Mouse (Mus musculus): Measurements from ENCODE around the gene Pitx2. TPM values are rescaled to one million over a fixed set of nuclear protein-coding genes. Genes with fewer than 3 reads are reported as not detected.

Pitx2 gene
- polyA plus RNA-seq, 2 experiments: 11.9 to 13.3 TPM

DNA sequence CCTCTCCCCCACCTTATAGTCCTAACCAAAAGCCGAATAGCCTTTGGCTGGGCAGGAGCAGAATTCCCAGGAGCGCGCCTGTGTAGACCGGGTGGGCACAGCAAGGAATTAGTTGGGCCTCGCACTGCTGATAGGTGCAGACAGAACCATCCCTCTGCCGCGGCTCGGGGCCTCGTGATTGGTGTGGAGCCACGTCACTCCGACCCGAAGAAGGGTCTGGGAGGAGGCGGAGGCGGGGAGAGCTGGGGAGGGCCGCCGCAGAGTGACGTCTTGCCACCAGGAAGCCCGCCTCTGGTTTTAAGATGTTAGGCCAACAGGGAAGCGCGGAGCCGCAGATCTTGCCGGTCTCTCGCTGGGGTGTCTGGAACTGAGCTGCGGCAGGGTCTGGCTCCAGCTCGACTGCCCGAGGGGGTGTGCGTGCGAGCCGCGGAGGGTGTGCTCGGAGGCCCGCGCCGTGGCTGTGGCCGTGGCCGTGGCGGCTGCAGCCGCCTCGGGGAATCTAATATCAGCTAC, 14.0 kb downstream of the Pitx2 start:
- peaks cover 12% of the 10 kb centered on the region for H3K4me1 ChIP-seq (ENCODE audit: control insufficient read depth, insufficient read depth, low read length)
- H3K36me3 ChIP-seq (ENCODE audit: control insufficient read depth, insufficient read depth, low read length): no peaks in the 10 kb centered on the region
- peak; percentile 94 for ATAC-seq (ENCODE audit: low FRiP score, low read depth)
- peak overlapping the region; percentile 49 for H3K4me3 ChIP-seq (replicated peaks; ENCODE audit: low read length)
- WGBS: under 1% methylated on average over 39 of the region's 39 CpGs
- no peak for TF ChIP-seq POLR2A (IDR thresholded peaks at IDR 0.05; ENCODE audit: borderline replicate concordance, extremely low read depth, insufficient read depth, insufficient read length)
- peak overlapping the region; percentile 31 for H3K9ac ChIP-seq (ENCODE audit: low read depth, low read length, severe bottlenecking)
- H3K9me3 ChIP-seq (ENCODE audit: control insufficient read depth, low read length): no peaks in the 10 kb centered on the region
- H3K4me2 ChIP-seq (replicated peaks; ENCODE audit: low read depth, low read length, severe bottlenecking): peak overlapping the region; percentile 86
- peaks cover 98% of the 10 kb centered on the region for H3K27me3 ChIP-seq (ENCODE audit: control insufficient read depth, insufficient read depth, low read length)
- no peak overlapping the region for H3K27ac ChIP-seq (replicated peaks; ENCODE audit: low read depth, low read length)
- peak; percentile 89 for DNase-seq (ENCODE audit: low spot score)

- peaks cover 14% of the 10 kb centered on the region for H3K4me1 ChIP-seq (ENCODE audit: control insufficient read depth, insufficient read depth, low read length)
- ATAC-seq (ENCODE audit: low FRiP score, low read depth) (no peak; the same call in 1 of the 2 replicates), DNase-seq (ENCODE audit: low spot score) (no peak)
- WGBS: under 1% methylated on average over 33 of the region's 34 CpGs
- no peak overlapping the region for H3K27ac ChIP-seq (replicated peaks; ENCODE audit: low read depth, low read length)
- H3K4me3 ChIP-seq (replicated peaks; ENCODE audit: low read length): peak overlapping the region; percentile 49
- H3K9me3 ChIP-seq (ENCODE audit: control insufficient read depth, low read length): no peaks in the 10 kb centered on the region
- no peak for TF ChIP-seq POLR2A (IDR thresholded peaks at IDR 0.05; ENCODE audit: borderline replicate concordance, extremely low read depth, insufficient read depth, insufficient read length)
- peak overlapping the region; percentile 31 for H3K9ac ChIP-seq (ENCODE audit: low read depth, low read length, severe bottlenecking)
- H3K4me2 ChIP-seq (replicated peaks; ENCODE audit: low read depth, low read length, severe bottlenecking): peak overlapping the region; percentile 86
- no peaks in the 10 kb centered on the region for H3K36me3 ChIP-seq (ENCODE audit: control insufficient read depth, insufficient read depth, low read length)
- peaks cover 97% of the 10 kb centered on the region for H3K27me3 ChIP-seq (ENCODE audit: control insufficient read depth, insufficient read depth, low read length)
Measured at GRCm38 (mm10) chr3:129214146-129214665, 14.5 kb downstream of the Pitx2 start.

DNA sequence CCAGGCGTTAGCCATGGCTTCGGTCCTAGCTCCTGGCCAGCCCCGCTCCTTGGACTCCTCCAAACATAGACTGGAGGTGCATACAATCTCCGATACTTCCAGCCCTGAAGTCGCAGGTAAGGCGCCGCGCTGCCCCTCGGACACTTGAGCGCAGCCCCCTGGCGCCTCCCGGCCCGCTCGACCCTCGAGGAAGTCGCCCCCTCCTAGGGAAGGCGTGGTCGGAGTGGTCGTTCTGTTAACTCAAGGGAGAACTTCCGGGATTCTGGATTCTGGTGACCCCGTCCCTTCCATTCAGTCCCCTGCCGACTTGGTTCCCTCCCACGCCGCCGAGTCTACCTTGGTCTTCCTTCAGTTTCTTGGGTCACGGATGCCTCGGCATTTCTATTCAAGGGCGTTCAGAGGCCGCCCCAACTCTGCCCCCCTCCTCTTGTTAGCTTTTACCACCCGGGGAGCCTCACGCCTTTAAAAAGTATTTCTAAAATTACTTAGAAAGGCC, 15.0 kb downstream of the Pitx2 start:
- WGBS: 1% methylated on average over 30 of the region's 31 CpGs
- H3K27ac ChIP-seq (replicated peaks; ENCODE audit: low read depth, low read length): no peak overlapping the region
- no peak for DNase-seq (ENCODE audit: low spot score)
- peak overlapping the region; percentile 36 for H3K9ac ChIP-seq (ENCODE audit: low read depth, low read length, severe bottlenecking)
- H3K4me1 ChIP-seq (ENCODE audit: control insufficient read depth, insufficient read depth, low read length): peaks cover 14% of the 10 kb centered on the region
- H3K36me3 ChIP-seq (ENCODE audit: control insufficient read depth, insufficient read depth, low read length): no peaks in the 10 kb centered on the region
- no peaks in the 10 kb centered on the region for H3K9me3 ChIP-seq (ENCODE audit: control insufficient read depth, low read length)
- no peak for ATAC-seq (ENCODE audit: low FRiP score, low read depth)
- H3K4me3 ChIP-seq (replicated peaks; ENCODE audit: low read length): peak overlapping the region; percentile 49
- H3K27me3 ChIP-seq (ENCODE audit: control insufficient read depth, insufficient read depth, low read length): peaks cover 95% of the 10 kb centered on the region
- peak overlapping the region; percentile 86 for H3K4me2 ChIP-seq (replicated peaks; ENCODE audit: low read depth, low read length, severe bottlenecking)
- no peak for TF ChIP-seq POLR2A (IDR thresholded peaks at IDR 0.05; ENCODE audit: borderline replicate concordance, extremely low read depth, insufficient read depth, insufficient read length)

DNA sequence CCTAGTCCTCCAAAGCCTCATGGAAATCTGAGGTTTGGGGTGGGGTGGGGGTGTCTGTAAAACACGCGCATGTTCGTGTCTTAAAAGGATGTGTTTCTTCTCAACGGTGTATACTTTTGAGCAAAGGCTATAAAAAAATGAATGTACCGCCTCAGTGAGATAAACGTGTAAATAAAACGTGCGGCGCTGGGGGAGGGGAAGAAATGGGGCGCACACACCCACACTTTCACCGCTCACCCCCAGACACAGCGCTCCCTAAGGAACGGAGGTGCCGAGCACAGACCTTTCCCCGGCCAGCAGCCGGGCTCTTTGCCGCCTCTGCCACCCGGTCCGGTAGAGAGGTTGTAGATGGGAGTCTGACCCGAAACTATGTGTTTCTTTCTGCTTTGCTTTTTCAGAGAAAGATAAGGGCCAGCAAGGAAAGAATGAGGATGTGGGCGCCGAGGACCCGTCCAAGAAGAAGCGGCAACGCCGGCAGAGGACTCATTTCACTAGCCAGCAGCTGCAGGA, 15.6 kb downstream of the Pitx2 start:
- no peak for TF ChIP-seq POLR2A (IDR thresholded peaks at IDR 0.05; ENCODE audit: borderline replicate concordance, extremely low read depth, insufficient read depth, insufficient read length)
- H3K4me1 ChIP-seq (ENCODE audit: control insufficient read depth, insufficient read depth, low read length): peaks cover 14% of the 10 kb centered on the region
- ATAC-seq (ENCODE audit: low FRiP score, low read depth) (no peak), DNase-seq (ENCODE audit: low spot score) (no peak)
- H3K9ac ChIP-seq (ENCODE audit: low read depth, low read length, severe bottlenecking): 0 out of 2 replicates have a peak overlapping the region, but pooled peaks have one; percentile 36
- peak overlapping the region; percentile 17; the same call in 1 of the 2 replicates for H3K4me2 ChIP-seq (replicated peaks; ENCODE audit: low read depth, low read length, severe bottlenecking)
- H3K36me3 ChIP-seq (ENCODE audit: control insufficient read depth, insufficient read depth, low read length): no peaks in the 10 kb centered on the region
- WGBS: 2% methylated on average over 26 of the region's 26 CpGs
- H3K4me3 ChIP-seq (replicated peaks; ENCODE audit: low read length): peak overlapping the region; percentile 49
- H3K27me3 ChIP-seq (ENCODE audit: control insufficient read depth, insufficient read depth, low read length): peaks cover 95% of the 10 kb centered on the region
- H3K27ac ChIP-seq (replicated peaks; ENCODE audit: low read depth, low read length): no peak overlapping the region
- no peaks in the 10 kb centered on the region for H3K9me3 ChIP-seq (ENCODE audit: control insufficient read depth, low read length)

GRCm38 (mm10) chr3:129215751-129216331, 16.2 kb downstream of the Pitx2 start:
- H3K36me3 ChIP-seq (ENCODE audit: control insufficient read depth, insufficient read depth, low read length): no peaks in the 10 kb centered on the region
- TF ChIP-seq POLR2A (IDR thresholded peaks at IDR 0.05; ENCODE audit: borderline replicate concordance, extremely low read depth, insufficient read depth, insufficient read length): no peak
- H3K27ac ChIP-seq (replicated peaks; ENCODE audit: low read depth, low read length): no peak overlapping the region
- WGBS: 5% methylated on average over 35 of the region's 35 CpGs
- H3K4me1 ChIP-seq (ENCODE audit: control insufficient read depth, insufficient read depth, low read length): peaks cover 14% of the 10 kb centered on the region
- no peak for ATAC-seq (ENCODE audit: low FRiP score, low read depth)
- H3K9me3 ChIP-seq (ENCODE audit: control insufficient read depth, low read length): no peaks in the 10 kb centered on the region
- H3K27me3 ChIP-seq (ENCODE audit: control insufficient read depth, insufficient read depth, low read length): peaks cover 93% of the 10 kb centered on the region
- H3K4me2 ChIP-seq (replicated peaks; ENCODE audit: low read depth, low read length, severe bottlenecking): peak overlapping the region; percentile 17
- H3K4me3 ChIP-seq (replicated peaks; ENCODE audit: low read length): peak overlapping the region; percentile 49
- DNase-seq (ENCODE audit: low spot score): no peak
- peak overlapping the region; percentile 36 for H3K9ac ChIP-seq (ENCODE audit: low read depth, low read length, severe bottlenecking)

Data from limb, embryonic 14.5 days (tissue).